Mouse (Mus musculus) heart, postnatal 0 days (tissue): ENCODE measurements at regions not wholly inside any gene's neighbourhood (a gene's known extent, or its start where the extent isn't known, plus 50 kb on each side); places are given as distances from the start of the nearest gene placed in this dataset.

Source experiments
- CTCF ChIP-seq: IDR thresholded peaks from 2 replicates; pipeline ENCODE4 v1.5.1; 2016; ENCODE audit warnings: antibody characterized with exemption, control low read depth, low read depth
- EP300 ChIP-seq: IDR thresholded peaks from 2 replicates; pipeline ENCODE4 v1.6.1; 2016; ENCODE audit warnings: antibody characterized with exemption, low read depth

DNA sequence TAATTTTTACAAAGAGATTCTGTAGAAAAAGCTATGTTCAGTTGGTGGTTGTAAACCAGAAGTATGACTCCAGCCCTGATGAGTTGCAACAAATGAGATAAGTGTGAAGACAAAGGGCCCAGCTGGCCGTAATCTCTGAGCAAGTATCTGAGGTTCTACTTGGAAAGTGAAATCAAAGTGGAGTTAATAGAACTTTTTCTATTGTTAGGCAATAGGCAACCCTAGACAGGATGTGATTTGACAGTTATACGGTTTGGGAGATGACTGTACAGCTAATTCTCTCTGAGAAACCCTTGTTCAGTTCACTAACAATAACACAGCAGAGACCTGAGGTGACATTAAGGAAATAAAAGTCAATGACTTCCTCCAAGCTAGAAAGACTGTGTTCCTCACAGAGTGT, 180.8 kb upstream of the Atp10a start:
- no peak for TF ChIP-seq CTCF
- no peak for TF ChIP-seq EP300
